Mouse (Mus musculus) gastrocnemius, adult 18-20 months (tissue): ENCODE measurements around the gene St6galnac3. TPM values are rescaled to one million over a fixed set of nuclear protein-coding genes. Genes with fewer than 3 reads are reported as not detected.

ENCODE experiments used
- DNase-seq: peaks from one replicate; pipeline ENCODE4 v3.0.0; 2021; ENCODE audit warnings: low spot score
- total RNA-seq, 2 experiments: library from RNA; stranded (reverse); gene quantifications; 2 replicates each; pipeline ENCODE4 v1.2.3; 2021

The St6galnac3 gene
- total RNA-seq, 2 experiments from 2014 or later = 1.5 to 2.9 TPM

GRCm38 (mm10) chr3:153584836-153585235 lies 140.1 kb downstream of the St6galnac3 start:
- DNase-seq = no peak

DNA sequence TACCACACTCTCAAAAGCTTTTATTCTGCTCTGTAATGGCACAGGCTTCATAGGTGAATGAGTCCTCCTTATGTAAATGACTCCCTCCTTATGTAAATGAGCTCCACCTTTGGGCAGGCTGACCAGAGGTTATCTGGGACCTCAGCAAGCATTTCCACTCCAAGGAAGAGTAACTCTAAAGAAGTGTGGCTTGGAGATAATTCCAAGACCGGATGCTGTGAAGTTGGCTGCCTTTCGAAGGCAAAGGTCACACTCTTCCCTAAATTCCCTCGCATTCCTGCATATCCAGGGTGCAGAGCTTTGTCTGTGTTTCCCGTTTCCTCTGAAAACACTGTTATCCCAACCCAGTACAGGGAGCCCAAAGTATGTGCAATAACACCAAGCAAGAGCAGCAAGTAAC lies 142.9 kb downstream of the St6galnac3 start:
- no peak for DNase-seq

GRCm38 (mm10) chr3:153580625-153581024 lies 144.3 kb downstream of the St6galnac3 start:
- DNase-seq = no peak

DNA sequence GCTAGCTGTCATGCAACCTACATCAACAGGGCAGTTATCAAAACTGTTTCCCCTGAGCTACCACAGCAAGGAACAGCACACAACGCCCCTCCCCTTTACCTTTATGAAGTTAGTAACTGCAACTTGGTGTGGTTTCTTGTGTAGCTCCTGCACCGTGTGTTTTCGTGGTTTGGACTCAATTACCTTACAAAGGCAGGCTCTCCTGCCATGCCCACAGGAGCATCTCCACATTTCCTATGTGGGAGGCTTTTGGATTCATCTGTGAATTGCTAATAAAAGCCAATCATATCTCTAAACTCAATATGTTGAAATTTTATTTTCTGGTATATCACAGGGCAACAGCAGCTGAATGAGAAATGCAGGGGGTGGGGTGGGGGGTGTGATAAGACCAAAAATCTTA lies 144.8 kb downstream of the St6galnac3 start:
- no peak for DNase-seq

GRCm38 (mm10) chr3:153577286-153577685 lies 147.7 kb downstream of the St6galnac3 start:
- no peak for DNase-seq

DNA sequence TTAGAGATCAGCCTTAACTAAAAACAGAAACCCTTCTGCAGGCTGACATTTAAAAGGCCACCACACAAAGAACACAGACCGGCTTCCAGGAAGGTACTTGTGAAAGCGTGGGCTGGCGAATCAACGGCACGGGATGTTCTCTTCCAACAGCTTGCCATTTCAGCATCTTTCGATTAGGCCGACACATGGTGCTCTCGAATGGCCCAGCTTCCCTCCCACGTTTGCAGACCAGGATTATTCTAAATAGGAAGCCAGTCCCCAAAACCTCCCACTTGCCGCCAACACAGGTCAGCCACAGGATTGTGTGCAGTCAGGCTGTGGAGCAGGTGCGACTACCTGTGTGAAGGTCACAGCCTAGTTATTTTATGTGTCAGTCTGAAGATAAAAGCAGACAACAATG lies 153.8 kb downstream of the St6galnac3 start:
- no peak for DNase-seq

GRCm38 (mm10) chr3:153568815-153569214 lies 156.2 kb downstream of the St6galnac3 start:
- no peak for DNase-seq

DNA sequence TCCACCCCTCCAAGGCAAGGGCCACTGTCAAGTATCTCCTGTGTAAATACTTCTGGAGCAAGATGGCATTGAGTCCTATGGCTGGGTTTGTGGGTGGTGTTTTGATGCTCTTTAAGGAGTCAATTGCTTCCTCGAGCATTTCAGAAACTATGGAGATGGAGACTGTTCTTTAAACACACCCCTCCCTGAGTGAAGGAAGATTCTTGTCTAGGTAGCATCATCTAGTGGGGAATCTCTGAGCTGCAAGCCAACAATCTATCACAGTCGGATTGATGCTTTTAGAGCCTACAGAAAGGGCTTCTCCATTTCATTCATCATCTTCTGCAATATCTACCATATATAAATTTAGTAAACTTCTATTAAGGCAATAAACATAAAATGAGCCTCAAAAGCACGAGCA lies 157.1 kb downstream of the St6galnac3 start:
- DNase-seq = no peak

GRCm38 (mm10) chr3:153567512-153567911 lies 157.5 kb downstream of the St6galnac3 start:
- DNase-seq = no peak

DNA sequence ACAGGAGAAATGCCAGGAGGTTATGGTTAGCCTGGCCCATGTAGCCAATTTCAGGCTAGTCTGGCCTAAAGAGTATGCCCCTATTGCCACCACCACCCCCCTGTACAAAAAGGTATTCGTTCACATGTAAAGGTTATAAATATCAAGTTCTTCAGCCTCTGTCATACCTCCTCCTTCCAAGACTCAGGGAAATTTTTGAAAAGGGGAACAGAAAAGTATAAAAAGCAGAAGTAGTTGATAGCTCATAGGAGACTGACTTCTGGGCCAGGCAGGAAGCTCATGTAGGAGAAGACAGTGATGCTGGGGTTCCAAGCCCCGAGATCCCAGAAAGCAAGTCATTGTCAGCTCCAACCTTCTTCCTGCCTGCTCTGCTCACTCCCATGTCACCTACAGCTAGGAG lies 158.9 kb downstream of the St6galnac3 start:
- DNase-seq = no peak

DNA sequence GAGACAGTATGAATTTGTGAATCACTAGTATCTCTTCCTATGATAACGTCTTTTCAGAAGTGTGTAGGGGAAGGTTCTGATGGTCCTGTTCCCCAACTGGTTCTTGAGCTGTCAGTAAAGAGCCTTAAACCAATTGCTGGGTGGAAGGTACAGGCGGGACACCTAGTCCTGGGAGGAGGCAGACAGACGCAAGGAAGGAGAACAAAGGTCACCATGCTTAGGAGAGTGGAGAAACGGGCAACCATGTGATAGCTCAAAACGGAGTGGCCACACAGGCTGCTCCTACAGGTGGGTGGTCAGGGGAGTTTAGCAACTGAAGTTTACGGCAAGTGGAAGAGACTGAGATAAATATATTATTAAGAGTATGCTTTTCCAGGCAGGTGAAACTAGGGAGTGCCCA lies 164.1 kb downstream of the St6galnac3 start:
- DNase-seq = no peak

GRCm38 (mm10) chr3:153559586-153559985 lies 165.4 kb downstream of the St6galnac3 start:
- DNase-seq = no peak

DNA sequence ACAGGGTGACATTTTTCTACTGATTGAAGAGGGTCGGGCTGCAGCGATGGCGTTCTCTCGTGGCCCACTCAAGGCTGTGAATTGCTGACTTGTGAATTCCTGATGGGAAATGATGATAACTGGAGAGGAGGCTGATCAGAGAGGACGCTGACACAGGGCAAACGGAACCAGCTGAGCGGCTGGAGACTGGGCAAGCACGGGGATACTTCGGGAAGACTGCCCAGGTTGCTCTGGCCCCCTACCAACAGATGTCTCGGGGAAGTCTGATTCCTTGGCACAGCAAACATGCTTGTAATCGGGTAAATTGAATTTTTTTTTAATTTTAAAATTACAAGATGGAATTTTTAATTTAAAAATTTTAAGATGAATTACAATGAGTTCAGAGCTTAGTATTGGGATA lies 168.4 kb downstream of the St6galnac3 start:
- no peak for DNase-seq

- no peak for DNase-seq
Measured at GRCm38 (mm10) chr3:153553712-153554111, 171.3 kb downstream of the St6galnac3 start.

DNA sequence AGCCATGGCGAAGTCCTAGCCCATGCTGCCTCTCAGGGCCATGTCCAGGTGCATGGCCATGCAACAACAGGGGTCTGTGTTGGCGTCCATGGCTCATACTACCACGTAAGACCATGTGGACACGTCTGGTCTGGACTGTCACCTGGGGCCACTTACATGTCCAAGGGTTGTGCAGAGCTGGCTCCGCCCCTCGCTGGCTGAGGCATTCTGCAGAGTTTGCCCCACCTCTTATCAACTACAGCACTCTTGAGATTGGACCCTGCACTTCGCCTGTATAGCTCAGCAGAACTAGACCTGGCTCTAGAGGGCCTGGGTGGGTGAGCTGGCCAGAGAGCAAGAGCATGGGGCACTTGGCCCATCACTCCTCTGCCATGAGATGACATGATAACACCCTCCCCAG lies 171.7 kb downstream of the St6galnac3 start:
- no peak for DNase-seq

DNA sequence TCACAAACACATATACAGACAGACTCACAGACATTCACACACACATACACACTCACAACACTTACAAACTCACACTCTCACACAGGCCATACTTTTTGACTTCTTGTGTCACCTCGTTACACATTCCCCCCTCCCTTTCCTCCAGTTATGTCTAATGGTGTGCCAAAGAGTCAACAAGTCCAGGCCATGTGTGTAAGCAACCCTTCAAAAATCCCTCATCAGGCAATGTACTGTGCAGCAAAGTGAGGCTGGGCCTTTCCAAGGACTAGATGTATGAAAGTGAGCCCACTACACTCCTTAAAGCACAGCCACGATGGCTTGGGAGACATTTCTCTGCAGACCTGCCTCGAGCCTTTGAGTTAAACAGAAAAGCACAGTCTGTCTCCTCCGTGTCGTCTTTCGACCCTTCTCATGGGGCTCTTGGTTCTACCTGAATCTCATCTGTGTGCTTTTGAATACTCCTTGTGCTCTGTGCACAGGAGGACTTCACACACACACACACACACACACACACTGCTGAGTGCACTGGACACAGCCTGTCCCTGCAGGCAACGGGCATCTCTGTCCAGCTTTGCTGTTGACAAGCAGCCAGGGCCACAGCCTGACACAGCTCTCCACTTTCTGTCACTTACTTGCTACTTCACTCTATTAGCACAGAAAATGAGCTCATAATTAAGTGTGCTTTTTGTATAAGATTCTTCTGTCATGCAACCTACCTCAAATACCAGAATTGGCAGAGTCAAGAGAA lies 177.9 kb downstream of the St6galnac3 start:
- no peak for DNase-seq

DNA sequence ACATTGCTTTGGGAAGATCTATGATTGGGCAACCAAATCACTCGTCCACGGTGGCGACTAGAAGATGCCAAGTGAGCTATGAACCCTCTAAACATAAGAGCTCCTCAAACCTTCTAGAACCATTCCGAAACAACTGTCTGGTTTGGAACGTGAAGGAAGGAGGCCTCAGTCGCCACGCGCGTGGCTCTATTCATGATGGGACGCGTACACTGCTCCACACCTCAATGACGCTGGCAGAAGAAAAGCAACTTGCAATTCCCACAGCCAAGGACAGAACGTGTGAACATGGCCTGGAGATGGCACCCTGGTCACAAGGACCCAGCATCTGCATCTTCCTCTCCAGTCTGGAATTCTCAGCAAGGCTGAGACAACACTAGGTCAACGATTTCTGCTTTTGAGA lies 185.1 kb downstream of the St6galnac3 start:
- DNase-seq = no peak

DNA sequence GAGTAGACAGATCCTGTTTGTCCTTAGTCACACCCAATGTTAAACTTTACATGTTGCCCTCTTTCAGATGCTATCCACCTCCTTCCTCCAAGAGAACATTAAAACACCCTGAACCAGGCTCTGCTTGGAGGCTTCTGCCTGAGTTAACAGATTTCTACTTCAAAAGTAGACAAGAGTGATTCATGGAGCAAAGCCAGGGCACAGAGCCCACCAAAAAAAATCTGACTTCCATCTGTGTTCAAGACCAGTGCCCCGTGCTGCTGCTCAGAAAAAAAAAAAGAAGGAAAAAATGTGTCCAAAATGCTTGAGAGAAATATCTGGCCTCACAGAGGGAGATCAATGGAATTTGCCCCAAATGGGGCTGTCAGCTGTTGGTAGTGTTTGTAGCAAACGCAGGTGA lies 186.6 kb downstream of the St6galnac3 start:
- no peak for DNase-seq

GRCm38 (mm10) chr3:153537435-153537834 lies 187.5 kb downstream of the St6galnac3 start:
- DNase-seq = no peak

DNA sequence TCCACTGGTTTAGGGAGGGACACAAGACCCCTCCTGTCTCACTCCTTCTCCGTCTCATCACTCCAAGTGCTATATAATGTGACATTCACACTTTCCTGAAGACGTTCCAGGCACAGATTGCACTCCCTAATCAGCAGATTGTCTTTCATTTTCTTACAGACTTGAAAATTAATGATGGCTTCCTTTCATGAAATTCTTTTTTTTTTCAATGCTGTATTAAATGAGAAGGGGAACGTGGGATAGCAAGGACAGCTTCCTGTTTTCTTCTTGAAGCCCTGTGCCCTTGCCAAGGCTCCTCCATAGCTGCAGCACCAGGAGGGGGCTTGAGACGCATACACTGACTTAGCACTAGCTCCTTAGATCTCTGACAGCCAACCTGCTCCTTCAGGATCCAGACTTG lies 188.7 kb downstream of the St6galnac3 start:
- DNase-seq = no peak

DNA sequence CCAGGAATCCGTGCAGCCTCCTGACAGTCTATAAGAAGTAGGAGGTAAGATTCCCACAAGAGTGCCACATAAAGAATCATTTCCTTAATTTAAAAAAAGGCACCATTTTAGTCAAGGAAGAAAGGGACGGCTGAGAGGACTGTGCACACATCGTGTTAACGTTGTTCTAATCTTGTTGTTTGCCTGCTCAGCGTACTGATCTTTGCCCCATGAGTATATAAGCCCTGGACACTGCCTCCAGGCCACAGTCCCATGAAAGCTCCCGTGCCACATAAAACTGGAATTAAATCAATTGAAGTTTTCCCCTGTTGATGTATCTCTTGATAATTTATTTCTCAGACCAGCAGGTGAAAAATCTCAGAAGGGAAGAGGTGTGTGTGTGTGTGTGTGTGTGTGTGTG lies 195.8 kb downstream of the St6galnac3 start:
- DNase-seq = no peak

- no peak for DNase-seq
Measured at GRCm38 (mm10) chr3:153525151-153525768, 199.7 kb downstream of the St6galnac3 start.

GRCm38 (mm10) chr3:153516848-153517247 lies 208.1 kb downstream of the St6galnac3 start:
- DNase-seq = no peak
